Mouse (Mus musculus) cortical plate, adult 2 months (tissue): ENCODE measurements around the gene Il10. TPM values are rescaled to one million over a fixed set of nuclear protein-coding genes. Genes with fewer than 3 reads are reported as not detected.

Experiments
- H3K27ac ChIP-seq: fragments of 200-500 bp; 2 replicates; pipeline ENCODE4 v1.5.1; 2012; ENCODE audit warnings: low read length, control low read depth, inconsistent platforms; ENCODE audit not compliant: insufficient read depth
- H3K4me1 ChIP-seq: fragments of 200-500 bp; 2 replicates; pipeline ENCODE4 v1.6.1; 2011; ENCODE audit warnings: low read length; ENCODE audit not compliant: control insufficient read depth, insufficient read depth
- H3K4me3 ChIP-seq: fragments of 200-500 bp; 2 replicates; pipeline ENCODE4 v1.5.1; 2011; ENCODE audit warnings: mild to moderate bottlenecking, low read length, control low read depth; ENCODE audit not compliant: insufficient read depth
- CTCF ChIP-seq: fragments of 200-500 bp; IDR thresholded peaks from 2 replicates; pipeline ENCODE4 v1.5.1; 2011; ENCODE audit warnings: mild to moderate bottlenecking, control low read depth, low read length; ENCODE audit not compliant: insufficient read depth; ENCODE audit errors: extremely low read depth
- POLR2A ChIP-seq: fragments of 200-500 bp; IDR thresholded peaks from 2 replicates; pipeline ENCODE4 v1.6.1; 2011; ENCODE audit warnings: mild to moderate bottlenecking, low read length, control low read depth; ENCODE audit not compliant: insufficient read depth; ENCODE audit errors: extremely low read depth
- polyA plus RNA-seq: library from polyadenylated mRNA; depleted of rRNA; stranded (reverse); fragments of >200 nt; gene quantifications from 2 replicates; pipeline ENCODE4 v1.2.3, GENCODE M21; 2012

Gene Il10
- polyA plus RNA-seq, 1 experiment = not detected

GRCm38 (mm10) chr1:131045723-131046355 is 26.2 kb downstream of the Il10 start:
- Histone ChIP-seq H3K4me1 (peaks cover under 1% of the 10 kb centered on the region), H3K4me3 (no peak overlapping the region), H3K27ac (no peak overlapping the region)
- TF ChIP-seq POLR2A (no peak), CTCF (no peak)

DNA sequence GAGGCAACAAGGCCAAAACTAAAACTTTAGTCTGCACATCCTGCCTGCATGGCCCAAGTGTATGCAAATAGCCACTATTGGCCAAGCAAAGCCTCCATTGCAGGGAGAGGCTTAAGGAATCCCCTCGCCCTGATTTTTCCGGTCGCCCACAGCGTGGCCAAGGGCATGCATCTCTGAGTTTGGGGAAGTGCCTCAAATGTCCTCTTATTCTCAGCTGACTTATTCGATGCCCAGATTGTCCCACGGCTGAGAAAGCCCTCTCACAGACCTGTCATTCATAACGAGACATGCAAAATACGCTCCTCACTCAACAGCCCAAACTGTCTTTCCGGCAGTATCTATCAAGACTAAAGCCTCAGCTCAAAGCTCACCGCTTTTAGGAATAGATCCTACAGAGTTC is 27.0 kb downstream of the Il10 start:
- TF ChIP-seq CTCF (no peak), POLR2A (no peak)
- H3K4me3 ChIP-seq = no peak overlapping the region
- no peak overlapping the region for H3K27ac ChIP-seq
- peaks cover 2% of the 10 kb centered on the region for H3K4me1 ChIP-seq

DNA sequence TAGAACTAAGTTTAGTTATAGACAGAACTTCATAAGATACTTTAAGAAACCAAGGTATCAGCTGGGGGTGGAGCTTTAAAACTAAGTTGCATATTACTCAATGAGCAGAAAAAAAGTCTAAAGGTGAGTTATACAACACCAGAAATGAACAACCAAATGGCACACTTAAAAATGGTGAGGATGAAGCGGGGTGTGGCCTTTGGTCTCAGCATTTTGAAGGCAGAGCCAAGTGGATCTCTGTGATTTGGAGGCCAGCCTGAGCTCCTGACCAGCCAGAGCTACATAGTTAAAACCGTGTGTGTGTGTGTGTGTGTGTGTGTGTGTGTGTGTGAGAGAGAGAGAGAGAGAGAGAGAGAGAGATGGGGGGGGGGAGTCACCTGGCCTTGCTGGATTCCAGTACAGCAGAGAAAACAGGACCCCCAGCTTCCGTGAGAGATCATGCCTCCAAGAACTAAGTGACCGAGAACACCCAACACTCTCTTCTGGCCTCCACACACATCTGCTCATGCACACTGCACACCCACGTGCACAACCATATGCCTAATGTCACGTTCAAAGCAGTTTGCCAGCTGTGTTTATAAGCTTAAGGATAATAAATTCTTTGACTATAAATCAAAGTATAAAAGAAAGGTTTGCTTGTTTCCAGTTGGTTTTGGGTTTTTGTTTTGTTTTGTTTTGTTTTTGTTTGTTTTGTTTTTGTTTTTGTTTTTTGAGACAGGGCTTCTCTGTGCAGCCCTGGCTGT is 28.6 kb downstream of the Il10 start:
- no peak overlapping the region for H3K4me3 ChIP-seq
- no peak overlapping the region for H3K27ac ChIP-seq
- TF ChIP-seq CTCF (no peak), POLR2A (no peak)
- H3K4me1 ChIP-seq = peaks cover 2% of the 10 kb centered on the region

DNA sequence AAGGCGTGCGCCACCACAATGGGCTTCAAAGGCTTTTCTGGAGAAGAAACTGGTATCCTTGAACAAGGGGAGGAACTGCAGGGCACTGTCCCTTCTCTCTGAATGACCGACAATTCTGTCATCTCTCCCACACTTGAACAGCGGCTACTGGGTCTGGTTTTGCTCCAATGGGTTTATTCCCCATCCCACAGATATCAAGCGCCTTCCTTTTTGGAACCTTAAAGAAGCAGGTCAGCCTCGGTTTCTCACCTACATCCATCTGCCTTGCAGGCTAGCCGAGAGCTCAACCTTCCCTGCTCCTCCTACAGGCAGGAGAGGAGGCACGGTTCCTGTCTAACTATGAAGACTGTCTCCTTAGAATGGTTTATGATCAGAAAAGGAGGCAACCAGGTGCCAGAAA is 29.3 kb downstream of the Il10 start:
- no peak overlapping the region for H3K4me3 ChIP-seq
- TF ChIP-seq CTCF (no peak), POLR2A (no peak)
- peaks cover 2% of the 10 kb centered on the region for H3K4me1 ChIP-seq
- H3K27ac ChIP-seq = no peak overlapping the region

GRCm38 (mm10) chr1:131049361-131049806 is 29.7 kb downstream of the Il10 start:
- H3K4me3 ChIP-seq = no peak overlapping the region
- peaks cover 2% of the 10 kb centered on the region for H3K4me1 ChIP-seq
- TF ChIP-seq POLR2A (no peak), CTCF (no peak)
- no peak overlapping the region for H3K27ac ChIP-seq

DNA sequence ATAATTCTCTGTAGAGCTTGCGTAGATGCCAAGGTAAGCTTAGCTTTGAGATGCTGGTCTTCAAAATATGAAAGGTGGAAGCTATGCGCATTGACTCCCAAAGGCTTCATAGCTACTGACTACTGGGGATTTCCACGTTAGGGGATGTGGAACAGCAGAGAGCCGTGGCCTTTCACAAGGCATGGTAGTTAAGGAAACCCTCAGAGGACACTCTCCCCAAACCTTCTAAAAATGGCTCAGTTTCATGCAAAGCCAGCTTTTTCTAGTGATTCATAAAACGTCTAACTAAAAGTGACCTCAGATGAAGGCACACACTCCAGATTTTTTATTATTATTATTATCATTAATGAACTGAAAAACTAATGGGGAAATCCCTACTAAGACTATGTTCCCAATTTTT is 30.4 kb downstream of the Il10 start:
- Histone ChIP-seq H3K4me3 (no peak overlapping the region), H3K4me1 (peaks cover 2% of the 10 kb centered on the region), H3K27ac (no peak overlapping the region)
- no peak for TF ChIP-seq CTCF
- no peak for TF ChIP-seq POLR2A

- H3K4me1 ChIP-seq = peaks cover 2% of the 10 kb centered on the region
- no peak for TF ChIP-seq POLR2A
- no peak for TF ChIP-seq CTCF
- H3K4me3 ChIP-seq = no peak overlapping the region
- no peak overlapping the region for H3K27ac ChIP-seq
Measured at GRCm38 (mm10) chr1:131050617-131051016, 31.0 kb downstream of the Il10 start.

DNA sequence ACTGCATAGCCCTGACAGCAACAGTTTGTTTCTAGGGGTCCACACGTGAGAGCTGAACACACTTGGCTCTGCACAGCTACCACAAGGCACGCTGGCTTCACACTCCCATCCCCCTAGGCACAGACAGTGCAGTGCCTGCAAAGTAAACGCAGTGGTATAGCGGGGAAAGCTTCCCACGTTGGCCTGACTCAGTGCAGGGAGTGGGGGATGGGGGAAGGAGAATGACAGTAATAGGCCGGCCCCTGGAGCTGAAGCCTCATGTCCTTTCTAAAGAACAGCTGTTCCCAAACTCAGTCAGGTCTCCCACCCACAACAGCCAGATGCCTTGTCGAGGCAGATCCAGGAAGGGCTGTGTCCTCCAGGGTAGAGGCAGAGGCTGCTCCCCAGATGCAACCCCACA is 31.4 kb downstream of the Il10 start:
- H3K4me1 ChIP-seq = peaks cover 2% of the 10 kb centered on the region
- H3K27ac ChIP-seq = no peak overlapping the region
- no peak overlapping the region for H3K4me3 ChIP-seq
- TF ChIP-seq CTCF = no peak
- TF ChIP-seq POLR2A = no peak

DNA sequence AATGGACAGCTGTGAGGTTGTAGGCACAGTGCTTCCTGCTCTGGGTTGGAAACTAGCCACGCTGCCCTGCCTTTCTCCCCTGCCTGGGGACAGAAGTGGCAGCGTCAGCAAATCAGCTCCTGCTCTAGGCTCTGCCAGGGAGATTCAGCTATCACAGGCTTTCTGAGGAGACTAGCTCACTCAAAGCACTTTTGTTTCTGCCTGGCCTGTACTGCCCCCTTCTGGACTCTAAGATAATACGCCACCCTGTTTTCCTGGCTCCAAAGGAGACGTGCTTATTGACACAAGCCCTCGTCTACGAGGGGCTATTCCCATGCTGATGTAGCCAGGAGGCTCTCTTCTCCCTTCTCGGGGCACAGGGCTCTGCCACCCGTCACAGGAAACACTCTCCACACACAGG is 33.6 kb downstream of the Il10 start:
- TF ChIP-seq CTCF (peak; percentile 88), POLR2A (no peak)
- H3K27ac ChIP-seq = no peak overlapping the region

DNA sequence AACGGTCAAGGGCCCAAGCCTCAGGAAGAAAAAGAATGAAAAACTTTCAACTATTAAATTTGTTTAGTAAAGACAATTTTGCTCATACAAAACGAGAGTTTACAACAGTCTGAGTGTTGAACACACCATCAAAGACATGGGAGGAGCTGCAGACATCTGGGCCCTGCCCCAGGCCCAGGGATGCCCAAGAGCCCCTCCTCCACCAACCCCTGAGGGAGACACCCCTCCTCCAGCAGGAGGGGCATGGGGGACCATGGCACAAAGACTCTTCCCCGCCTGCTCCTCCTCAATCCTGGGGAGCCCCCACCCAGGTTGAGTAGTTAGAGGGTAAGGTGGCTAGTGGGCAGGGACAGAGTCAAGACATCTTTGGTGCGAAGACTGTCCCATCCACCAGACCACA is 34.0 kb downstream of the Il10 start:
- no peak overlapping the region for H3K4me3 ChIP-seq
- TF ChIP-seq CTCF = no peak
- no peak for TF ChIP-seq POLR2A
- H3K4me1 ChIP-seq = peaks cover 2% of the 10 kb centered on the region
- H3K27ac ChIP-seq = no peak overlapping the region

More for the DNA sequence above, 33.6 kb downstream of the Il10 start:
- Histone ChIP-seq H3K4me3 (no peak overlapping the region), H3K4me1 (peaks cover 2% of the 10 kb centered on the region)
